Mouse (Mus musculus): ENCODE data around the gene Kcnk13. TPM values are rescaled to one million over a fixed set of nuclear protein-coding genes. Genes with fewer than 3 reads are reported as not detected.
"Not testable (repeated sequence)": the region's sequence is repeated elsewhere in the genome, so short reads cannot be mapped to it uniquely, and the experiment has no call there.

Gene Kcnk13
- polyA plus RNA-seq, 1 experiment from 2014 or later, result 1.5 TPM

- no peaks in the 10 kb centered on the region for H3K36me3 ChIP-seq (ENCODE audit: control insufficient read depth, insufficient read depth, low read length)
- H3K4me2 ChIP-seq (ENCODE audit: low read length), result no peak overlapping the region
- no peak for ATAC-seq
- H3K9me3 ChIP-seq (ENCODE audit: control insufficient read depth, low read length), result no peaks in the 10 kb centered on the region
- H3K4me3 ChIP-seq (ENCODE audit: low read length), result no peak overlapping the region
- H3K9ac ChIP-seq (ENCODE audit: low read depth, low read length), result no peak overlapping the region
- peaks cover 6% of the 10 kb centered on the region for H3K4me1 ChIP-seq (ENCODE audit: control insufficient read depth, insufficient read depth, low read depth, low read length)
- H3K27ac ChIP-seq (ENCODE audit: low read depth, low read length), result no peak overlapping the region
- peaks cover 3% of the 10 kb centered on the region for H3K27me3 ChIP-seq (replicated peaks; ENCODE audit: control insufficient read depth, insufficient read depth, low read length)
These were observed 5.0 kb upstream of the Kcnk13 start for GRCm38 (mm10) chr12:99959291-99959690.

GRCm38 (mm10) chr12:99959930-99960329 lies 4.4 kb upstream of the Kcnk13 start:
- H3K9ac ChIP-seq (ENCODE audit: low read depth, low read length), result no peak overlapping the region
- no peak overlapping the region for H3K4me3 ChIP-seq (ENCODE audit: low read length)
- H3K36me3 ChIP-seq (ENCODE audit: control insufficient read depth, insufficient read depth, low read length), result no peaks in the 10 kb centered on the region
- peaks cover 12% of the 10 kb centered on the region for H3K4me1 ChIP-seq (ENCODE audit: control insufficient read depth, insufficient read depth, low read depth, low read length)
- H3K27ac ChIP-seq (ENCODE audit: low read depth, low read length), result no peak overlapping the region
- WGBS, result 23% methylated on average over 10 of the region's 10 CpGs
- peaks cover 5% of the 10 kb centered on the region for H3K27me3 ChIP-seq (replicated peaks; ENCODE audit: control insufficient read depth, insufficient read depth, low read length)
- no peak overlapping the region for H3K4me2 ChIP-seq (ENCODE audit: low read length)
- H3K9me3 ChIP-seq (ENCODE audit: control insufficient read depth, low read length), result no peaks in the 10 kb centered on the region
- ATAC-seq, result no peak

- H3K4me1 ChIP-seq (ENCODE audit: control insufficient read depth, insufficient read depth, low read depth, low read length), result peaks cover 13% of the 10 kb centered on the region
- WGBS, result 91% methylated on average over 7 of the region's 7 CpGs
- no peak for ATAC-seq
These were observed 3.6 kb upstream of the Kcnk13 start for GRCm38 (mm10) chr12:99960675-99961074.

GRCm38 (mm10) chr12:99965203-99966115 lies 1.2 kb downstream of the Kcnk13 start:
- under 1% methylated on average over 66 of the region's 77 CpGs for WGBS

More at GRCm38 (mm10) chr12:99960675-99961074, 3.6 kb upstream of the Kcnk13 start:
- Histone ChIP-seq H3K27me3 (replicated peaks; ENCODE audit: control insufficient read depth, insufficient read depth, low read length) (peaks cover 5% of the 10 kb centered on the region), H3K9me3 (ENCODE audit: control insufficient read depth, low read length) (no peaks in the 10 kb centered on the region), H3K9ac (ENCODE audit: low read depth, low read length) (no peak overlapping the region), H3K4me3 (ENCODE audit: low read length) (no peak overlapping the region), H3K27ac (ENCODE audit: low read depth, low read length) (no peak overlapping the region), H3K36me3 (ENCODE audit: control insufficient read depth, insufficient read depth, low read length) (no peaks in the 10 kb centered on the region), H3K4me2 (ENCODE audit: low read length) (no peak overlapping the region)

GRCm38 (mm10) chr12:99966116-99966770 lies 1.9 kb downstream of the Kcnk13 start:
- no peaks in the 10 kb centered on the region for H3K9me3 ChIP-seq (ENCODE audit: control insufficient read depth, low read length)
- H3K27ac ChIP-seq (ENCODE audit: low read depth, low read length), result no peak overlapping the region
- peak; percentile 51; the same call in 1 of the 2 replicates for ATAC-seq
- H3K27me3 ChIP-seq (replicated peaks; ENCODE audit: control insufficient read depth, insufficient read depth, low read length), result peaks cover 26% of the 10 kb centered on the region
- peak overlapping the region; percentile 58 for H3K4me3 ChIP-seq (ENCODE audit: low read length)
- peak overlapping the region; percentile 73 for H3K9ac ChIP-seq (ENCODE audit: low read depth, low read length)
- H3K4me1 ChIP-seq (ENCODE audit: control insufficient read depth, insufficient read depth, low read depth, low read length), result peaks cover 14% of the 10 kb centered on the region
- 5% methylated on average over 25 of the region's 25 CpGs for WGBS
- no peaks in the 10 kb centered on the region for H3K36me3 ChIP-seq (ENCODE audit: control insufficient read depth, insufficient read depth, low read length)
- peak overlapping the region; percentile 85 for H3K4me2 ChIP-seq (ENCODE audit: low read length)

More at GRCm38 (mm10) chr12:99965203-99966115, 1.2 kb downstream of the Kcnk13 start:
- Histone ChIP-seq H3K4me2 (ENCODE audit: low read length) (peak overlapping the region; percentile 85), H3K36me3 (ENCODE audit: control insufficient read depth, insufficient read depth, low read length) (no peaks in the 10 kb centered on the region), H3K4me3 (ENCODE audit: low read length) (peak overlapping the region; percentile 58), H3K27me3 (replicated peaks; ENCODE audit: control insufficient read depth, insufficient read depth, low read length) (peaks cover 26% of the 10 kb centered on the region), H3K9ac (ENCODE audit: low read depth, low read length) (peak overlapping the region; percentile 73), H3K9me3 (ENCODE audit: control insufficient read depth, low read length) (no peaks in the 10 kb centered on the region), H3K27ac (ENCODE audit: low read depth, low read length) (no peak overlapping the region), H3K4me1 (ENCODE audit: control insufficient read depth, insufficient read depth, low read depth, low read length) (peaks cover 14% of the 10 kb centered on the region)
- peak; percentile 59 for ATAC-seq

GRCm38 (mm10) chr12:99966881-99967363 lies 2.6 kb downstream of the Kcnk13 start:
- no peaks in the 10 kb centered on the region for H3K9me3 ChIP-seq (ENCODE audit: control insufficient read depth, low read length)
- H3K4me2 ChIP-seq (ENCODE audit: low read length), result peak overlapping the region; percentile 17
- H3K9ac ChIP-seq (ENCODE audit: low read depth, low read length), result no peak overlapping the region
- no peaks in the 10 kb centered on the region for H3K36me3 ChIP-seq (ENCODE audit: control insufficient read depth, insufficient read depth, low read length)
- ATAC-seq, result 0 out of 2 replicates have a peak, but pooled peaks have one; percentile 12
- H3K4me1 ChIP-seq (ENCODE audit: control insufficient read depth, insufficient read depth, low read depth, low read length), result peaks cover 14% of the 10 kb centered on the region
- H3K27me3 ChIP-seq (replicated peaks; ENCODE audit: control insufficient read depth, insufficient read depth, low read length), result peaks cover 26% of the 10 kb centered on the region
- no peak overlapping the region for H3K27ac ChIP-seq (ENCODE audit: low read depth, low read length)
- 10% methylated on average over 12 of the region's 12 CpGs for WGBS
- H3K4me3 ChIP-seq (ENCODE audit: low read length), result no peak overlapping the region

- Histone ChIP-seq H3K9ac (ENCODE audit: low read depth, low read length) (no peak overlapping the region), H3K27ac (ENCODE audit: low read depth, low read length) (no peak overlapping the region), H3K27me3 (replicated peaks; ENCODE audit: control insufficient read depth, insufficient read depth, low read length) (peaks cover 20% of the 10 kb centered on the region), H3K4me3 (ENCODE audit: low read length) (no peak overlapping the region), H3K9me3 (ENCODE audit: control insufficient read depth, low read length) (no peaks in the 10 kb centered on the region), H3K4me1 (ENCODE audit: control insufficient read depth, insufficient read depth, low read depth, low read length) (peaks cover 8% of the 10 kb centered on the region), H3K4me2 (ENCODE audit: low read length) (no peak overlapping the region), H3K36me3 (ENCODE audit: control insufficient read depth, insufficient read depth, low read length) (no peaks in the 10 kb centered on the region)
- ATAC-seq, result no peak
- 67% methylated on average over 4 of the region's 4 CpGs for WGBS
These were observed 5.6 kb downstream of the Kcnk13 start for GRCm38 (mm10) chr12:99969906-99970305.

GRCm38 (mm10) chr12:99971205-99971894 lies 7.1 kb downstream of the Kcnk13 start:
- H3K27me3 ChIP-seq (replicated peaks; ENCODE audit: control insufficient read depth, insufficient read depth, low read length), result peaks cover 17% of the 10 kb centered on the region
- not testable (repeated sequence) for H3K9ac ChIP-seq (ENCODE audit: low read depth, low read length); H3K36me3 ChIP-seq (ENCODE audit: control insufficient read depth, insufficient read depth, low read length); H3K27ac ChIP-seq (ENCODE audit: low read depth, low read length); H3K4me1 ChIP-seq (ENCODE audit: control insufficient read depth, insufficient read depth, low read depth, low read length); H3K4me2 ChIP-seq (ENCODE audit: low read length); H3K9me3 ChIP-seq (ENCODE audit: control insufficient read depth, low read length); ATAC-seq; H3K4me3 ChIP-seq (ENCODE audit: low read length)
- WGBS, result 72% methylated on average over 7 of the region's 7 CpGs

Measured in hindbrain, embryonic 16.5 days (tissue).